Mouse (Mus musculus) kidney, postnatal 4 days (tissue): Measurements from ENCODE around the gene Sgtb.

Experiments used
- DNase-seq, 2 experiments: peaks; one replicate each; pipeline ENCODE4 v3.0.0; 2021; ENCODE audit warnings: mixed read lengths in 2 of 2

Sgtb gene

GRCm38 (mm10) chr13:104109288-104109815 lies at the start of gene Sgtb, which contains the start of gene Nln:
Gene Sgtb, plus strand, starts transcription at chr13:104109741.
Gene Nln, minus strand, starts transcription at chr13:104109614.
- peak; percentile 92 to 94 for DNase-seq

GRCm38 (mm10) chr13:104060231-104060630 lies 49.3 kb upstream of the Sgtb start:
- no peak for DNase-seq

- no peak for DNase-seq
These were observed 47.4 kb upstream of the Sgtb start for GRCm38 (mm10) chr13:104061975-104062750.

GRCm38 (mm10) chr13:104063061-104063460 lies 46.5 kb upstream of the Sgtb start:
- DNase-seq, result no peak

GRCm38 (mm10) chr13:104065649-104066347 lies 43.7 kb upstream of the Sgtb start:
- no peak for DNase-seq

GRCm38 (mm10) chr13:104069216-104069615 lies 40.3 kb upstream of the Sgtb start:
- DNase-seq, result no peak

- no peak for DNase-seq
These were observed 38.8 kb upstream of the Sgtb start for GRCm38 (mm10) chr13:104070703-104071102.

- DNase-seq, result no peak
These were observed 37.2 kb upstream of the Sgtb start for GRCm38 (mm10) chr13:104072351-104072750.

- DNase-seq, result no peak
These were observed 35.3 kb upstream of the Sgtb start for GRCm38 (mm10) chr13:104074230-104074629.

GRCm38 (mm10) chr13:104074731-104075130 lies 34.8 kb upstream of the Sgtb start:
- peak; percentile 72 to 79 for DNase-seq

GRCm38 (mm10) chr13:104076993-104077392 lies 32.5 kb upstream of the Sgtb start:
- DNase-seq, result no peak

GRCm38 (mm10) chr13:104082504-104082903 lies 27.0 kb upstream of the Sgtb start:
- DNase-seq, result no peak

- no peak for DNase-seq
These were observed 24.9 kb upstream of the Sgtb start for GRCm38 (mm10) chr13:104084600-104084999.

GRCm38 (mm10) chr13:104089387-104089786 lies 20.2 kb upstream of the Sgtb start:
- DNase-seq, result peak; percentile 61 to 65

GRCm38 (mm10) chr13:104091734-104092133 lies 17.8 kb upstream of the Sgtb start:
- DNase-seq, result no peak

GRCm38 (mm10) chr13:104094531-104095385 lies 14.8 kb upstream of the Sgtb start:
- DNase-seq, result peak in 1 of 2 experiments; percentile 13

GRCm38 (mm10) chr13:104095955-104096354 lies 13.6 kb upstream of the Sgtb start:
- no peak for DNase-seq

GRCm38 (mm10) chr13:104097190-104097589 lies 12.4 kb upstream of the Sgtb start:
- no peak for DNase-seq

GRCm38 (mm10) chr13:104100416-104100815 lies 9.1 kb upstream of the Sgtb start:
- no peak for DNase-seq

- no peak for DNase-seq
These were observed 7.8 kb upstream of the Sgtb start for GRCm38 (mm10) chr13:104101606-104102235.

GRCm38 (mm10) chr13:104108651-104109287 lies 772 bp upstream of the Sgtb start:
- peak in 1 of 2 experiments; percentile 17 for DNase-seq
